Mouse (Mus musculus) lung, postnatal 10 days (tissue): ENCODE data around the gene Slc9a8.

Experiments
- DNase-seq: peaks from one replicate; pipeline ENCODE4 v3.0.0; 2021

Gene Slc9a8

DNA sequence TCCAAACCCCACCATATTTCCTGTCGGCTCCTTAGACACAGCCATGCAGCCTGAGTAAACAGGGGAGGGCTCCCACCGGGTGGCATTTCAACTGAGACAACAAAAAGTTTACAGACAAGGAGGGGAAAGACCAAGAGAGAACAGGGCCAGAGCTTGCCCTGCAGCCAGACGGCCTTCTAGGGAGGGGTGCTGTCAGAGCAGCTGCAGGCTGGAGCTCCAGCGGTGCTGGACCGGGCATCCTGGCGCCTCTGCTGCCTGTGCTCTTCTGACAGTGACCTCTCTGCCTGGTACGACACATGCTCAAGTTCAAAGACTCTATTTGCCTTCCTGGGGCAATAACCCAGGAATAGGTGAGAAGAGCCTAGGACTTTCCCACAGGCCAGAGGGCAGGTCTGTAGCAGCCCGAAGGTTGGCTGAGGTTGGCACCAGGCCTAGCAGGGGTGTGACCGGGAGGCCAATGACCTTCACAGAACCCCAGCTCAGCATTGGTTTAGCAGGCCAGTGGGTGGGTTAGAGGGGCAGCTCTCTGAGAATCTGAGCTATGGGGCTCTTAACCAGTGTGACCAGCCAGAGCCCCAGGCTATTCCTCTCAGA is 5.4 kb upstream of the Slc9a8 start:
- no peak for DNase-seq

DNA sequence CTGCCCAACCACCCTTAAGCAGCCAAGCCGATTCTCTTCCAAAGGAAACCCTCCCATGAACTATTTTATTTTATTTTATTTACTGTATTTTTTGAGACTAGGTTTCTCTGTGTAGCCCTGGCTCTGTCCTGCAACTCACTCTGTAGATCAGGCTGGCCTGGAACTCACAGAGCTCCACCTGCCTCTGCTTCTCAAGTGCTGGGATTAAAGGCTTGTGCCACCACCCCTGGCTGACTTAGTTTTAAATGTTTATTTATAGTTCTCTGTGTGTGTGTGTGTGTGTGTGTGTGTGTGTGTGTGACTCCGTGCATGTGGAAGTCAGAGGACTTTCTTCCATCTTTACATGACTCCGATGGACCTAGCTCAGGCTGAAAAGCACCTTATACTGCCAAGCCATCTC is 4.5 kb upstream of the Slc9a8 start:
- DNase-seq = no peak

- DNase-seq = peak; percentile 81
These were observed 3.8 kb upstream of the Slc9a8 start for GRCm38 (mm10) chr2:167417694-167418093.

DNA sequence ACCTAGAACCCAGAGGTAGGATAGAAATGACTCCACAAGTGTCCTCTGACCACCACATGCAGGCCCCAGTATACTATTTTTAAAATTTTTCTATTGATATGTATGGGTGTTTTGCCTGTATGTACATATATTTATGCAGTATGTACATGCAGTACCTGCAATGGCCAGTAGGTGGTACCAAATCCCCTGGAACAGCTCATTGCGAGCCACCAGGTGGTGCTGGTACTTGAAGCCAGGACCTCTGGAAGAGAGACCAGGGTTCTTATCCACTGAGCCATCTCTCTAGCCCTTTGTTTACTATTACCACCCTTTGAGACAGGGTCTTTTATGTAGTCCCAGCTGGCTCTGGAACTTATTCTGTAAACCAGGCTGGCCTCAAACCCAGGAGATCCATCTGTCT is 2.3 kb upstream of the Slc9a8 start:
- DNase-seq = peak; percentile 81

DNA sequence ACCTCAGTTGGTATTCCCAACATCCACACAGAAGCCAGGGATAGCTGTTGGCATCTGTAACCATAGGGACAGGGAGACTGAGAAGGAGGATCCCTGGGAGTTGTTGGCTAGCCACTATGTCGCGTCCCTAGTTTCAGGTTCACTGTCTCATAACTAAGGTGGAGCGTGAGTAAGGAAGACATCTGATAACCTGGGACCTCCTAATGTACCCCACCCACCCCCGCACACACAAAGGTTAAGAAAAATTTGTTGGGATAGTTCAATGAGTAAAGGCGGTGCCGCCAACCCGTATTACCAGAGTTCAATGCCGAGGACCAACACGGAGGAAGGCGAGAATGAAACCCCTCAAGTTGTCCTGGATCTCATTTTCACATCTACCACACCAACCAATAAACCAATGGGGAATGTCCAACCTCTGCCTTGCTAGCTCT is 686 bp upstream of the Slc9a8 start:
- no peak for DNase-seq

- DNase-seq = no peak
These were observed 598 bp downstream of the Slc9a8 start for GRCm38 (mm10) chr2:167422150-167422470.

- DNase-seq = no peak
These were observed 1.6 kb downstream of the Slc9a8 start for GRCm38 (mm10) chr2:167423031-167423611.

GRCm38 (mm10) chr2:167424040-167424439 is 2.5 kb downstream of the Slc9a8 start:
- no peak for DNase-seq

DNA sequence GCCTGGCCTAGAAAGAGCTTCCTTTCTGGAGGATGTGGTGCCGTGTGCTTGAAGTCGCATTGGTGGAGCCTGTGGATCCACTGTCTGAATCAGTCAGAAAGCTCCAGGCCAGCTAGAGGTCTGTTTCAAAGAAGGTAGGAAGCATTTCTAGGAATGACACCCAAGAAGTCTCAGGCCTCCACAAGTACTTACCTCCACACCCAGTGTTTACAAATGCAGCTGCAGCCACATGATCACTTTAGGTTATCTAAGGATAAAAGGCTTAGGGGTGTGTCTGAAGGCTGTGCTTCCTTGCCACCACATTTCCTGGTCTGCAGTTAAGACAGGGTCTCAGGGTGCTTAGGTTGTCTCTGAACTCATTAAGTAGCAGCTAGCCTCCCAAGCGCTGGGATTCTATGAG is 3.0 kb downstream of the Slc9a8 start:
- DNase-seq = no peak

DNA sequence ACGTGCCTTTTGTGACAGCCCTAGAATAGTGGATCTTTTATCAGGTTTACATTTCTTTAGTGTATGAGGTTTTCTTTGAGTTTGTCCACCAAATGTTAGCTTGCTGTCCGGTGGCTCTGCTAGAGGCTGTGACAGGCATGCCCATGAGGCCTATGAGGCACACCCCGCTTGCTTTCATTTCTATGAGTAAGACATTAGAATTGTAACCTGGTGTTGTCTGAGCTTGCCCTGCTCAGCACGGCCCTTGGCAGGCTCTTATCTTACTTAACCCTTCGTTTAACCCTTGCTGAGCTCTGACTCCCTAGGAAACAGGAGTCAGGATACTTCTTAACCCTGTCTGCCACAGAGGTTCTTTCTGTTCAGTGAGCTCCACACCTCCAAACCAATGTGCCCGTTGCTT is 3.9 kb downstream of the Slc9a8 start:
- DNase-seq = no peak

- no peak for DNase-seq
These were observed 8.1 kb downstream of the Slc9a8 start for GRCm38 (mm10) chr2:167429596-167429995.

GRCm38 (mm10) chr2:167430737-167431417 is 9.4 kb downstream of the Slc9a8 start:
- no peak for DNase-seq

DNA sequence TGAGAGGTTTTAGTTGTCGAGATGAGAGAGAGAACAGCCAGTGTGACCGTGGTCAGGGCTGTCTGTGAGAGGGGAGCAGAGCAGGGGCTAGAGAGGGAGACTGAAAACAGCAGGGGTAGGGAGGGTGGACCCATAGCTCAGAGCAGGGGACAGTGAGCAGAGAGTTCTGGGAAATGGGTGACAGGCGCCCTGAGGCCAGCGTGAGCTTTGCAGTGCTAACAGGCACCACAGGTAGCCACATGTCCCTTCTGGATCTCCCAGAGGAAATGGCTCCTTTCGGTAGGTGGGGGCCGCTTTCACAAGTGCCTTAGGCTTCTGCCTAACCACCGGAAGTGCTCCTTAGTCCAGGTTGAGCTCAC is 9.9 kb downstream of the Slc9a8 start:
- no peak for DNase-seq

DNA sequence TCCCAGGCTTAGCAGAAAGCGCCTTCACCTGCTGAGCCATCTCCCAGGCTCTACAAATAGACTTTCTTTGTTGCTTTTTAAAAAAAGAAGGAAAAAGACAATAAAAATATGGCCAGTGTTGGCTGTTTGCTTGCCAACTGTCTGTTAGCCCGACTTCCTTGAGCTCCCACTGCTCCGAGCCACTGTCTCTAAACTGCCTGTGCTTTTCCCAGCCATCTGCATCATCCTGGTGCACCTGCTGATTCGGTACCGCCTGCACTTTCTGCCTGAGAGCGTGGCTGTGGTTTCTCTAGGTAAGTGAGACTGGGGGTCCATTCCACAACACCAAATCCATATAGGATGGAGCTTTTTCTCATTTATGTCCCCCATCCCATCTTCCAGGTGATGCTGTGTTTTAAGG is 13.1 kb downstream of the Slc9a8 start:
- no peak for DNase-seq

DNA sequence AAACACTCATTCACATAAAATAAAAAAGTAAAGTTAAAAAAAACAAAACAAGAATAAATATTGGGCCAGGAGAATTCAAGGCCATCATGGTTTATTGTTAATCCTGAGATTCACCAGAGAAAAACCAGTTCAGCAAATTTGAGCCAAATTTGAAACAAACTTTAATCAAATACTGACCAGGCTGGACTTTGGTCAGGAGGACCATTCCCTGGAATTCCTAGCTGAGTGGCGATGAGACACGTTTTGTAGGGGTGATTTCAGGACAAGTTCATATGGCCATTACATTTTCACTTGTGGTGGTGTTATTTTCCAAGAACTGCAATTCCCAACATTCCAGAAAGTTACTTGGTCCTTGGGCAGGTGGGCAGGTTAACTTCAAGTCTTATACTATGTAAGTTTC is 14.1 kb downstream of the Slc9a8 start:
- DNase-seq = no peak

DNA sequence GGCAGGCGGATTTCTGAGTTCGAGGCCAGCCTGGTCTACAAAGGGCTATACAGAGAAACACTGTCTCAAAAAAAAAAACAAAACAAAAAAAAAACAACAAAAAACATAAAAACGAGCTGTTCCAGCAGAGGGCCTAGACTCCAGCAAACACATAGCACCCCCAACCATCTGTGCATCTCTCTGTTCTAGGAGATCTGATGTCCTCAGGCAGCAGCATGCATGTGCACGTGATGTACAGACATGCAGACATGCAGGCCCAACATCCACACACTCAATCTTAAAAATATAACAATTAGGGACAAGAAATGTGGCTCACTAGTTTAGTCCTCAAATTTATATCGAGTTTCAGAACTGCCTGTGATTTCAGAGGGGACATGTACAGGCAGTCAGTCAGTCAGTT is 14.9 kb downstream of the Slc9a8 start:
- no peak for DNase-seq

DNA sequence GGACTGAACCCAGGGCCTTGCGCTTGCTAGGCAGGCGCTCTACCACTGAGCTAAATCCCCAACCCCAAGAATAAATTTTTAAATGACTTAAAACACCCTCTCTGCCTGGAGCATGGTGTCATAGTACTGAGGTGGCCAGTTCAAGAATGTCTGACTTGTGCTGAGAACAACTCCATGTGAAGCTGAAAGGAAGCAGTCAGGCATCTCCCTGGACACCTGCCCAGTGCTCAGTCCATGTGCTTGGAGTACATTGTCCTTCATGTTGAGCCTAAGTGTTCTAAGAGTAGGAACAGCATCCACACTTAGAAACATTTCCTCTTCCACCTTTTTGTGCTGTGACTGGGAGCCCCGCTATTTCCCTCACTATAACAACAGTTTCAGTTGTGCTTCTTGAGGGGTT is 17.9 kb downstream of the Slc9a8 start:
- no peak for DNase-seq

DNA sequence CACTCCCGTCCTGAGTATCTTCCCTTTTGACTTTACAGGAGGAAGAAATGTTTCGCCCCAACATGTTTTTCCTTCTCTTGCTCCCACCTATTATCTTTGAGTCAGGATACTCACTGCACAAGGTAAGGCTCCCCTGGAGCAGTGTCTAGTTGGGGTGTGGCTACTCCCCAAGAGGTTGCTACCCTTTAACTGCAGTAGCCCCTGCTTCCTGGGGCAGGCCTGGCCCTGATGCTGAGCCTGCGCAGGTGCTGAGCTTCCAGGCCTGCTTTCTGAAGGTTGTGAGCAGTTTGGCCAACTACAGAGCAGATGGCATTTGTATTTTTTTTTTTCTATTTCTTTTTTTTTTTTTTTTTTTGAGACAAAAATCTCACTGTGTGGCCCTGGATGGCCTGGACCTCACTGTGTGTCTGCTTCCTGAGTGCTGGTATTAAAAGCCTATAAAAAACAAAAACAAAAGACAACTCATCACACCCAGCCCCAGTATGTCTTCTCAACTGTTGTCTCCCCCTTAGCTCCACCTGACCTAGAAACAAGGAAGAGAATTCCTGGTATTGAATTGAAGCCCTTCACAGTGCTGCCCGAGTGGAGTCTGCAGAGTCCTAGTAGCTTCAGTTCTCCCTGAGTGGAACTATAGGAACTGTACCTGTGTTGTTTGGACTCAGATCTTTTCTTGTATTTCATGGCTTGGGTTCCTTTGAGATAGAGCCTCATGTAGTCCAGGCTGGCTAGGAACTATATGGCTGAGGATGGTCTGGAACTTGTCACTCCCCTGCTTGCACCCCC is 22.1 kb downstream of the Slc9a8 start:
- DNase-seq = no peak

- DNase-seq = no peak
These were observed 24.6 kb downstream of the Slc9a8 start for GRCm38 (mm10) chr2:167445911-167446780.

GRCm38 (mm10) chr2:167447207-167447606 is 25.7 kb downstream of the Slc9a8 start:
- DNase-seq = no peak

GRCm38 (mm10) chr2:167447629-167448028 is 26.1 kb downstream of the Slc9a8 start:
- DNase-seq = no peak

DNA sequence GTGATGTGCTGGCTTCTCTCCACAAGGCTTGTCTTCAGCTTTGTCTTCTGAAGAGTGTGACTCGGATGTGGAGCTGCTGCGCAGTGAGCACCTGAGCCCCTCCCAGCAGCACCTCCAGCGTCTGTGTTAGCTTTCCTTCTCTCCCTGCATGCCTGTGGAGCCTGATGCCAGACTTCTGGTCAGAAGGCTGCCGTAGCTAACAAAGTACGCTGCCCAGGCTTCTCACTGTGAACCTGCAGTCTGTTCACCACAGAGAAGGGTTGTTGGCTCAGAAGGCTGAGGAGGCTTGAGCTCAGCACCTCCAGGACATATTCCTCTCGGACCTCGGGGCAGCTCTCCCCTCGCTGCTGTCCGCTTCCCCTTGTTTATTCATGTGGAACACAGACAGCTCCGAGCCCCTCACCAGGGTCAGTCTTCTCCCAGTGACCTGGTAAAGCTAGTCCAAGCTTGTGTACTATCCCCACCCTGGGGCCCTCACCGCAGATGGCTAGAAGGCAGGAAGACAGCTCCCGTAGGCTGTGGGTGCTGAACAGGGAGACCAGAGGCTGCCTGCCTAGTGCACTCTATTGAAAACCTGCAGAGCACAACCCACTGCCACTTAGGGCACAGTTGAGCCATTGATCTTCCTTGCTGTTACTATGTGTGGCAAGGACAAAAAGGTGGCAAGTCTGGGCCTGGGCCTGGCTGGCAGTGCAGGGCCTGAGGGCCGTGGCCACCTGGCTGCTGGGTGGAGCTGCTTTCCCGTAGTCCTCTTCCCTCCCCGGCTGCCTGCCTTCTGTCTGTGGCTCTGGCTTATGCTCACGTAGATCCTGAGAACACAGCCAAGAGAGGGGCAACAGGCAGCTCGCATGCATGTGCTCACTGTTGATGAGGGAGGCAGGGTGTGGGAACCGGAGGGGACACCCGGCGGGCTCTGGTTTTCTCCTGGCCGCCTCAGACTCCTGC is 28.1 kb downstream of the Slc9a8 start:
- no peak for DNase-seq
